Mouse (Mus musculus): Measurements from ENCODE around the gene Gmds. TPM values are rescaled to one million over a fixed set of nuclear protein-coding genes. Genes with fewer than 3 reads are reported as not detected.

The Gmds gene
- total RNA-seq (2015): 6.9 and 10.9 TPM in 2 replicates
- 7.8 and 12.1 TPM in 2 replicates for total RNA-seq (2017)

DNA sequence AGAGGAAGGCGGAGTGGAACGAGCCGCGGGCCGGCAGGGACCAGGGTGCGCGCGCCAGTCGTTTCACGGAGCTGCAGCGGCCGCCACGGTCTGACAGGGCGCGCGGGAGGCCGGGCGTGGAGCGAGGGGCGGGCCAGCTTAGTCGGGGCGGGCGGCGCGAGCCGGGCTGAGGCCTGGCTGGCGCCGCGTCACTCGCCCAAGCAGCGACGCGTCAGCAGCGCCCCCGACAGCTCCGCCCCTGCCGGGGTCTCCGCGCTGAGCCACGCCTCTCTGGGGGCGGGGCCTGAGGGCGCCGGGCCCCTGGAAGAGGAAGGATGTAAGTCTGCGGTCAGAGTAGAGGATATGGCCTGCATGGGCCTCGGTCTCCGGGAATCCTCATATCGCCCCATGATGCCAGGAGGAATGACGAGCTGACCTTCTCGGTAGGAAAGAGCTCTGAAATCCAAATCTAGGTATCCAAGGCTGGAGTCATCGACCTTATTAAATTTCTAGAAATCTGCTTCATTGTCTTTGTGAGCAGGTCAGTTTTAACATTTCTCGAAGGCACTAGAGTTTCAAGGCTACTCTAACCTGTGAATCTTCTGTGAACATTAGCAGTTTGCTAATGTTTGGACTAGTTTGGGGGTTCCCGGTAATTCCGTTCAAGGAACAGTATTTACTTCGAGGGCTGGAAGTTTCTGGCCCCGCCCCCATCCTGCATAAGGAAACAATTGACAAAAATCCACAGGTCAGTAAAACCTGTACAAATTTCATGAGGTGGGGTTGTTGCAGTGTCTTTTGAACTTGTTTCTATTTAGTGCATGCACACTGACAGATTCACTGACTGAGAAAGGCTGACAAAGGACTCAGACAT is at the start of gene Gmds:
Gene Gmds (minus strand): TSS at position 228 of the 853 bp plus-strand sequence.
- peak; percentile 96 for ATAC-seq (ENCODE audit: poor library complexity, severe bottlenecking)

DNA sequence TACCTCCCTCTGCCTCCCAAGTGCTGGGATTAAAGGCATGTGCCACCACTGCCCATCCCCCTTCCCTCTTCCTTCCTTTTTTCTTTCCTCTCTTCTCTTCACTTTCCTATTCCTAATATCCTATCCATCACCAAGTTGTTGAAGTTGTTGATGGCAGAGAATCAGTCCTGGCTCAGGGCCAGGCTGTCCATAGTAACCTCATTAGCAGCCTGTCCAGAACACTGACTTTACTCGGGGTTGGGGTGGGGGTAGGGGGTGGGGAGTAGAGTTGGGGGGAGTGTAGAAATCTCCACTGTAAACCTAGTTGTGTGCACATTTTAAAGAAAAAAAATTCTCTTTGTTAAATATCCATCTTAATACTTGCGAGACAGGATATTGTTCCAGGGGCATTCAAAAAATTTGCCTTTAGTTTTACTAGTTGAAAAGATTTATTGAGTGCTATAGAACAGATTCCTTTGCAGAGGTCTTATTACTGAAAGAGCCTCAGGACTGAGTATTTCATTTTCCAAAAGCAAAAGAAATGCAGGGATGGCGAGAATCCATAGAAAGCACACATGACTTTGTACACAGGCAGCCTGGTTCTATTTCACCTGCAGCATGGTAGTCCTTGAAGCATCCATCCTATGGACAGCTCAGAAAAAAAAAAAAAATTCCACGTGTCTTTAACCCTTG is 47.0 kb upstream of the Gmds start:
- no peak for ATAC-seq (ENCODE audit: poor library complexity, severe bottlenecking)

DNA sequence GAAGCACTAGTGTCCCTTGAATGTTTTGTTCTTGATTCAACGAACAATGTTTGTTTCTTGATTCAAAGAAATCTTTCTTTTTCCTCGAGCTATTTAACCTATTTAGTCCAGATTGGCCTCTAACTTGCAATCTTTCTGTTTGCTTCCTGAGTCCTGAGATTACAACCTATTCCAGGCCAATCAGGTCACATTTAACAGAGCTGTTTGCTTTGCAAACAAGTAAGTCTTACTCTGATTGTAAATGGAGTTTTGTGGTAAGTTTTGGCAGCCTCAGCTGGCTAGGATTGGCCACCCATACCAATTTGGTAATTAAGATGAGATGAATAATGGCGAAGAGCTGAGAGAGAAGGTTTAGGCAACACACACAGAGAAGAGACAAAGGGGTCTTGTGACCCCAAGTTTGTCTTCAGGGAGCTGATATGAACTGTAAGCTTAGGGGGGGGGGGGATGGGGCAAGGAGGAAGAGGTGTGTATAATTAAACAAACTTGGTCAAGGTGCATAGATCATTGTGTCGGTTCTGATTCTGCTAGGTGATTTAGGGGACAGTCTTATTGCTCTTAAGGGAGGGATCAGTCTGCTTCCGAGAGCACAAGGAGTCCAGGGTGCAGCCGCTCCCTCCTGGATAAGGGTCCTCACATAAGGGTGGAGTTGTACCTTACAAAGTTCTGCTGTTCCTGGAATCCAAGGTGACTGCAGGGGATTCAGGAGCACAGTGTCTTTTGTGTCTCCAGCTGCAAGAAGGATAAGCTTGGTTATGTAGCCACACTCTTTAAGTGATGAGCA is 43.9 kb upstream of the Gmds start:
- no peak for ATAC-seq (ENCODE audit: poor library complexity, severe bottlenecking)

DNA sequence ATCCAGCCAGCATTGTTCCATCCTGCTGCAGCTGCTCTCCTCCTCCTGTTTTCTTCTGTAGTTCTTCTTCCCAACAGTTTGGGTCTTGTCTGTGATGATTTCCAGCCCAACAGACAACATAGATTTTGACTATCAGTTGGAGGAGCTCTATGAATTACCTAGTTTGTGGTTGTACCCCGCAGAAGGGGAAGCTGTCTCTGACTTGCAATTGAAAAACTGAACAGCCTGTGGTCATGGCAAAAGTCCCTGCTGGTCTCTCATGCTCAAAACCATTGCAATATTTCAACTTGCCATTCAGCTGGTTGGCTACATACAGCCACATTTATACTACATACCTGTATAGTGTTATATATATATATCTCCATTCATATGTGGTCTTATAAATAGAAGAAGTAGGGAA is 40.1 kb upstream of the Gmds start:
- ATAC-seq (ENCODE audit: poor library complexity, severe bottlenecking): no peak

DNA sequence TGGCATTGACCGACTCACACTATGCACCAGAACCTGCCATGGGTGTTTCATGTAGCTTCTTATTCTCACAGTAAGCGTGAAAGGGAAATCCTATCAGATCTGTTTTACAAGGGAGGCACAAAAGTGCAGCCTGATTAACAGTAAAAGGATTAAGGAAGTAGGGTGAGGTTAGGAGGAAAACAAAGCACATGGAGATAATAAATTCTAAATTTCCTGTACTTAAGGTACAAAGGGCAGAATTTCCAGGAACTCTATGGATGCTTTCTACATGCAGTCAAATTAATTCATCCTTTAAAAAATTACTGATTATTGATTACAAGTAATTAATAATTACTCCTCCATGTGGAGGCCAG is 34.0 kb upstream of the Gmds start:
- no peak for ATAC-seq (ENCODE audit: poor library complexity, severe bottlenecking)

DNA sequence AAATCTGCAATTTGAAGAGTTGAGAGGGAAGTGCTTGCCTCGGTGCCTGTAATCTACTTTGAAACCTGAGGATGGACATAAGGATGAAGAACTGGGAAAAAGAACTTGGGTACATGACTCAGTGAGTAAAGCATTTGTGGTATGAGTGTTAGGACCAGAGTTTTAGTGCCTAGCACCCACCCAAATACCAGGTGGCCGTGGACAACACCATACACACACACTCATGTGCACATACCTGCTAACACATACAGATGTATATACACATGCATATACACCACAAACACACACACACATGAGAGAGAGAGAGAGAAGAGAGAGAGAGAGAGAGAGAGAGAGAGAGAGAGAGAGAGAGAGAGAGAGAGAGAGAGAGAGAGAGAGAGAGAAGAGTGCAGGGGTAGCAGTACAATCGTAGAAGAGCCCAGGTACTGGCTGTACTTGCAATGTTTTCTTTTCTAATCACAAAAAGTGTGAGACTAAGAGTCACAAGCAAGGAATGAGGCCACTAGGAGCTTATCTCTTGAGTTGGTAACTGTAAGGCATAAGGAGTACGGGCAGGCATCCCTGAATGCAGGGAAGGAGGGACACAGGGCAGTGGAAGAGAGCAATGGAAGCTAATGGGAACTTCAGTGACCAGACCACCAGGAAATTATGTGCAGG is 33.5 kb upstream of the Gmds start:
- ATAC-seq (ENCODE audit: poor library complexity, severe bottlenecking): no peak

DNA sequence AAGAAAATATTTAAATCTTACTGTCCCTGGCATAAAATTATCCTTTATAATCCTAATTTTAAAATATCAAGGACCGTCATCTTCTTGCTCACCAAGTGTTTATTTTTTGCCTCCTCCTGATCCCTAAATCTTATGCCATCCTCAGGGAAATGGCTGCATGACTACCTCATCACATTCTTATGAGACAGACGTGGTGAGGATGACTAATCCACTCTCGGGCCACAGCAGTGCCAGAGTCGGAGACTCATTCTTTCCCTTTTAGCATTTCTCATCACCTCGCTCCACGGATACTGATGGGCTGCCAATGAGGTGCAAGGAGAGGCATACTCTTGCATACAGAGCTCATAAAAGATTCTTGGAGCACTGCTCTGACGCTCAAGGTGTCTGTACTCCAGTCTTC is 32.2 kb upstream of the Gmds start:
- ATAC-seq (ENCODE audit: poor library complexity, severe bottlenecking): no peak

DNA sequence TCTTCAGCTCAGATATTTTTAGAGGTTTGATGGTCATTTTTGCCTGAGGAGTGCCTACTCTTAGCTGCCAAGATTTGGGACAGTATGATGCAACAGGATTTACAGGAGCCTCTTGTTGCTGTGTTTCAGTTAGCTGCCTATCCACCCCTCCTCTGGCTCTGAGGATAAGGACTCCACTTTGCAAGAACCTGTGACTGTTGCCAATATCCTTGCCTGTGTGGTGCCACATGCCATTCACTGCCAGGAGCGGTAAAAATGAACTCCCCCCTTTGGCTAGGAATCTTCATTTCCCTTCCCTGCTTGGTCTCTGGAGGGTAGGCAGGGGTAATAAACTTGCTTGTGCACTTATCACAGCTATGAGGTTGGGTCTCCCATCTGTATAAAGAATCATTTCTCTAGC is 31.6 kb upstream of the Gmds start:
- no peak for ATAC-seq (ENCODE audit: poor library complexity, severe bottlenecking)

DNA sequence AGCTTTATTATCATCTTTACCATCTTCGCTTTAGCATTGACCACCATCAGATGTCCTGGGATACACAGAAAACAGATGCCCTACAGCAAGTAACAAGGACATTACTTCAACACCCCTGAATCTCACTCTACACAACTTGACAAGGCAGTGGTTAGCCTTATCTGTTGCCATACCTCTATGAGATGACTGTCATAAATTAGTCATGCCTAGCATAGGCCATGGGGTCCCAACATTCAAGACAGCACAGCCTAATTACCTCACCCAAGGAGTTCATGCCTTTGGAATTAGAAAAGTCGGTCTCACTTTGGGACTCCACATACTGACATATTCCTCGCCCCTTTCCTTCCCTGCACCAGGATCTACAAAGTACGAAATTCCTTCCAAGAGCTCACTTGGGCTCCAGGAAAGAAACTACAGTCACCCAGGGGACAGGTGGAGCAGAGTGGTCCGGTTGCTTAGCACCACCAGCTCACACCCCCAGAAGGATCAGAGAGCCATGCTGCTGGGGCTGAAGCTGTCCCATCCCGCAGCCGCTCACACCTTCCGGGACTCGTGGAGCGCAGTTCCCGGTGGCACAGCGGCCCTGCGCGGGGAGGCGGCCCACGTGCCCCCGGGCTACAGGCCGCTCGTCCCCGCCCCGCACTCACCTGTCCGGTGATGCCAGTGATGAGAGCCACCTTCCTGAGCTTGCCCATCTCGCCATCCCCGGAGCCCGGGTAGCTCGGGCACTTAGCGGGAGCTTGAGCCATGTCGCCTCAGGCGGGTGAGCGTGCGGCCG is 616 bp downstream of the Gmds start:
- peak; percentile 28 for ATAC-seq (ENCODE audit: poor library complexity, severe bottlenecking)

DNA sequence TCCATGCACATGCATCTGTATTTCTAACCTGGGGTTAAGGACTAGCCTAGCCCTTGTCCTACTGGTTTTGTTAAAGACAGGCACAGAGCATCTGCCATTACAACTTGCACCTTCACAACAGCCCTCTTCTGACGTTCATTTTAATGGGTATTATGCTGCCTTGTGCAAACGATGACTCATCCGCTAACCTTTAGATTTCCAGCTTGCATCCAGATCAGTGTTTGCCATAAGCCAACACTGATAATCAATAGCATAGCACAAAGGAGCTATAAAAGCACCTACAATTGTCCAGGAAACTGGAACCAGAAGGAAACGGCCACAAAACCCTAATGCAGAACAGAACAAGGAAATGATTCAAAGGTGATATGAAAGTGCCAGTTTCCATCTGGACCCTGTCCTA is 20.2 kb downstream of the Gmds start:
- ATAC-seq (ENCODE audit: poor library complexity, severe bottlenecking): no peak

DNA sequence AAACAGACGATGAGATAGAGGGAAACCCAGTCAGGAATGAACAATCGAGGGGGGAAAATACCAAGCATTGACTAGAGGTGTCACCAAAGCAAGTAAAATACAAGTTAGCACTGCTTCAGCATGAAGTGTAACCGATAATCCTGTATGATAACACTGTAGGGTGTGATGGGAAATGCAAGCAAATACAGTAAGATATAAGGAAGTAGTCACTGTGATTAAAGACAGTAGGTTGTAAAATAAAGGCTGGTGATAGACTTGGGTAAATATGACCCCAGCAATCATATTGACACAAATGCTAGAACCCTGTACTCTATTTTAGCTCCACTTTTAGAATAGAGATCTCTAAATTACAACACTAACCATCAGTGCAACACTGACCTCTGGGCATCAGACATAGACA is 21.2 kb downstream of the Gmds start:
- ATAC-seq (ENCODE audit: poor library complexity, severe bottlenecking): no peak

DNA sequence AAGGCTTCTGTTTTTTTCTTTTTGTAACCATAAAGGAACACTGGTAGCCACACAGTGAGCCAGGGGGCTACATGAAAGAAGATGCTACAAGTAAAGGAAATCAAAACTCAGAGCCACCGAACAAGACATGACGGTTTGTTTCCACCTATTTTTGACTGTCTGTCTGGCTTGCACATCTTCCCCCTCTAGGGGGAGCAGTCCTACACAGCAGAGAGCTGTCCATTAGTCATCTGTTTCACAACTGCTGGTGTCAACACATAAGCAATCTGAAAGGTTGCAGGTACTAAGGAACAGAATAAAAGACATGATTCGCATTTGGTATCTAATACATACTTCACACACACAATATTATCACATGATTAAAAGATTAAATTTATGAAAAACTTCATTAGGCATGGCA is 25.9 kb downstream of the Gmds start:
- peak; percentile 97 for ATAC-seq (ENCODE audit: poor library complexity, severe bottlenecking)

DNA sequence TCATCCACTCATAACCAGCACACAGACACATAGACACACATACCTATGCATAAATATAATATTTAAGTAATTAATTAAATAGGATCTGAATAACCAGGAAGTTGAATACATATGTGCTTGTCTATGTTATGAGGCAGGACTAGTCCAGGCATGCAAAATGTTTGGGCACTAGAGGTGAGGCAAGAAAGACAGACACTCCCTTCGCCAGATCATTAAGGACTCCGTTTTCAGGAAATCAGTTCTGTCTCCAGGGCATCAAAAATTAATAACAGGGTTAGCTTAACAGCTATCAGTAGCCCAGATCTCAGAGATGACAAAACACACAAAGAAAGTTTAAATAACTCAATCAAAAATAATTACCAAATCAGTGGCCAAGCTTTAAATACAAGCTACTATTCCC is 27.1 kb downstream of the Gmds start:
- no peak for ATAC-seq (ENCODE audit: poor library complexity, severe bottlenecking)

DNA sequence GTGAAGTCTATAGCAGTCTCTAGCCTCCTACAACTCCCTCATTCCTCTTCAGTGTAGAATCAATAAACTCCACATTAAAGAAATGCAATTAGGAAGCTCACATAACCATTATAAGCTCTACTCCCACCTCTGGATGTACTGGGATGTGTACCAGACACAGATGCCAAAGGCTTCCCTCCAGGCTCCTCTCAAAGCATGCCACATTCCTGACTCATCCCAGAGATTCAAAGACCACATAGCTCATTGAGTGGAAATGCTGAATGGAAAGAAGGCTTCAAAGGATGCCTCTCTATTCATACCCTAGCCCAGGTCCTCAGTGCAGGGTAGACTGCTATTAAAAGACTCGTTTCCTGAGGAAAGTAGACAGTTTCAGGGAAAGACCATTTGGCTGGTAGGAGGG is 40.1 kb downstream of the Gmds start:
- no peak for ATAC-seq (ENCODE audit: poor library complexity, severe bottlenecking)

DNA sequence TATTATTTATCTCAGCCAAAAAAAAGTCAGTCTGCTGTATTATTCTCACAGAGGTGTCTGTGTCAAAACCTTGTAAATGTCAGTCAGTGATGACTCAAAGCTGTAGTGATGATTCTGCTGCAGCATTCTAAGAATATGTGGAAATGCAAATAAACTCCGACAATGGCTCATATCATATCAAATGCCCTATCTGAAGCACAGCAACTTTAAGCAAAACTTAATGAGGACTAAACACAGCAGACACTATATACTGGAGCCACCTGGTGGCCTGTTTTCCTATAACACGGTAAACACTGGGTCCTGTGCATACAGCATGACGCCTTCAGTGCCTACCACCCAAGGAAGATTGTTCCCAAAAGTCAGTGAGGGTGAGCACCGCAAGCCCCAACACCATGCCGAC is 41.1 kb downstream of the Gmds start:
- ATAC-seq (ENCODE audit: poor library complexity, severe bottlenecking): no peak

DNA sequence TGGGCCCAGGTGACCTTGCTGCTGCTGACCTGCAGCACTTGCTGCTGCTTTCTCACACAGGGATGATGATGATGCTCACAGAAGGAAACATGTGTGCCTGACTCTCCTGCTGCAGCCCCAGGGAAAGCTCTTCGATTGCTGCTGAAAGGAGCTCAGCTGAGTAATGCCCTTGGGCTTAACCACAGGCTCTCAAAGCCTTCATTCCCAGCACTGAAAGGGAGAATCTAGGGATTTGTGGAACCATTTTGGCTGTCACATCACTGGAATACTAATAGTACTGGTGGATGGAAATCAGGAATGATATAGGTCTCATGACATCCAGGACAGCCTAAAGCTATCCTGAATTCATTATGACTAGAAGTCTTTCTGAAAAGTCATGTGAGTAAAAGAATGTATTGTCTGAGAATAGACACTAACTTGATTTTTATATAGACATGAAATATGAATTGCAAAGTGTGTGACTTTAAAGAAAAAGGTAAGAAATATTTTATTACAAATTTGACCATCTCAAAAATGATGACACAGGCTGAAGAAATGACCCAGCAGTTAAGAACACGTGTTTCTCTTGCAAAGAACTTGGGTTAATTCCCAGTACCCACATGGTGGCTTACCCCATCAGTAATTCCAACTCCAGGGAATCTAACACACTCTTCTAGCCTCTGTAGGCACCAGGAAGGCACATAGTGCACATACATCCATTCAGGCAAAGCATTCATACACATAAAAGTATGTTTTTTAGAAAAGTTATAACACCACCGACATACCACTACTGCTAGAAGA is 43.9 kb downstream of the Gmds start:
- ATAC-seq (ENCODE audit: poor library complexity, severe bottlenecking): no peak

DNA sequence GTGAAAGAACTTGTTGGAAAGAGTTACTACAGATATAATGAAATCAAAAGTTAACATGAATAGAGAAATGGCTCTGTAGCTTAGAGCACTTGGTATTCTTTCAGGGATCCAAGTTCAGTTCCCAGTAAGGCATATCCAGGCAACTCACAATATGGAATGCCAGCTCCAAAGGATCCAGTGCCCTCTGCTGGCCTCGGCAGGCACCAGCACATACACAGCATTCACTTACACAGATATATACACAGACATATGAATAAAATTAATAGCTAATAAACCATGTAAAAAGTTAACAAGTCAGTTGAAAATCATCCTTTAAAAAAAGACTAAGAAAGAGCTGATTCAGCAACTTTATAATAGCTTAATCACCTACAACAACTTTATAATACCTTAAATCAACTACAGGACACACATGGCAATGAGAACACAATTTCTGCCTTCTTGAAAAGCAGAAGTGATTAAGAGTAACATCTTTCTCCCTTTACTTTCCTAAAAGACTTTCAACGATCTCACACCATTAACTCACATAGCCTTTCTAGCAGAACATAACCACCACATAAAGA is 65.5 kb downstream of the Gmds start:
- no peak for ATAC-seq (ENCODE audit: poor library complexity, severe bottlenecking)

DNA sequence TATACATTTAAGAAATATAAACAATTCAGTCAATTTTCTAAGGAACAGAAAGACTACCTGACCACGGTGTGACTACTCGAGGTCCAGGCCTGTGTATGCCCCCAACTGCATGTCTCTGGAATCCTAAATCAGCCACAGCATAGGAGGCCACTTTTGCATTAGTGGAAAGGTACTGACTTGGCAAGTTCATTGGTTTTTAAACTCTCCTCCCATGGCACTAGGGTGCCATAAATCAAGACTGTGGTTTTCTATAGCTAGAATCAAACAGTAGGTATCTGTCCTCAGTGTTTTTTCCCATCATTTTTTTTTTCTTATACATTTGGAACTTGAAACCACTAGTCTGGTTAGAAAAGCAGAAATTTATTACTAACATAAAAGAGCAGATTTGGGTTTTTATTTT is 68.8 kb downstream of the Gmds start:
- ATAC-seq (ENCODE audit: poor library complexity, severe bottlenecking): no peak

DNA sequence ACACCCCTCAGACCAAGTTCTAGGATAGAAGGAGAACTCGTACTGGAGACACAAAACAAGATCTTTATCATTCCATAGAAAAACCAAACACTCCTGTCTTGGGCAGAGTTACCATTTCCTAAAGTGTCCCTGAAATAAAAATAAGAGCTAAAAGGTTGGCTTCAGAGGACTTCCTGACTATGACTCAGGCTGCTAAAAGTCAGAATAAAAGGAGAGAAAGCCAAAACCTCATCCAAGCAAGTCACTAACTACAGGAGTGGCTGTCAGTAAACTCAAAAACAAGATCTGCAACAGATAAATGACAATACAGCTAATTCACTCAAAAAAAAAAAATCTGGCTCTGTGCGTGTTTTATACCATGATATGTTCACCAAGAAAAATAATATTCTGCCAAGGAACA is 69.3 kb downstream of the Gmds start:
- no peak for ATAC-seq (ENCODE audit: poor library complexity, severe bottlenecking)

Measured in megakaryocyte, adult 5-6 weeks (primary cell).